Mouse (Mus musculus) cerebellum, adult 2 months (tissue): Measurements from ENCODE around the gene Phf21a. TPM values are rescaled to one million over a fixed set of nuclear protein-coding genes. Genes with fewer than 3 reads are reported as not detected.

ENCODE experiments used
- DNase-seq, 2 experiments: peaks; one replicate each; pipeline ENCODE4 v3.0.0; 2021
- H3K27ac ChIP-seq: fragments of 200-500 bp; 2 replicates; pipeline ENCODE4 v1.5.1; 2012; ENCODE audit warnings: low read length, control low read depth, inconsistent platforms; ENCODE audit not compliant: insufficient read depth
- H3K27me3 ChIP-seq: fragments of 200-500 bp; 2 replicates; pipeline ENCODE4 v1.6.1; 2012; ENCODE audit warnings: inconsistent platforms, mild to moderate bottlenecking, low read length, moderate library complexity; ENCODE audit not compliant: control insufficient read depth, insufficient read depth
- H3K4me1 ChIP-seq: fragments of 200-500 bp; 2 replicates; pipeline ENCODE4 v1.6.1; 2011; ENCODE audit warnings: low read length; ENCODE audit not compliant: control insufficient read depth, insufficient read depth
- H3K4me3 ChIP-seq: fragments of 200-500 bp; replicated peaks from 2 replicates; pipeline ENCODE3; 2011; ENCODE audit warnings: mild to moderate bottlenecking, low read depth, low read length, control low read depth; ENCODE audit not compliant: insufficient read depth
- CTCF ChIP-seq: fragments of 200-500 bp; IDR thresholded peaks from 2 replicates; pipeline ENCODE4 v1.5.1; 2011; ENCODE audit warnings: low read depth, mild to moderate bottlenecking, control low read depth, low read length, moderate library complexity, borderline replicate concordance; ENCODE audit not compliant: insufficient read depth
- POLR2A ChIP-seq: fragments of 200-500 bp; IDR thresholded peaks from 2 replicates; pipeline ENCODE4 v1.6.1; 2011; ENCODE audit warnings: low read length, control low read depth, borderline replicate concordance; ENCODE audit not compliant: insufficient read depth
- WGBS: fragments of 180-500 bp; shearing (Covaris S2); methylation state at CpG from one replicate; pipeline ENCODE4 v1.1.7; 2018; 5-methylcytosine and 5-hydroxymethylcytosine counted together
- polyA plus RNA-seq: library from polyadenylated mRNA; depleted of rRNA; stranded (reverse); fragments of >200 nt; gene quantifications from 2 replicates; pipeline ENCODE4 v1.2.3, GENCODE M21; 2012

Gene Phf21a
- polyA plus RNA-seq, 1 experiment = 60.4 TPM

- Histone ChIP-seq H3K4me1 (peaks cover 10% of the 10 kb centered on the region), H3K4me3 (no peak overlapping the region), H3K27ac (no peak overlapping the region), H3K27me3 (no peaks in the 10 kb centered on the region)
- WGBS = 49% methylated on average over 7 of the region's 7 CpGs
- DNase-seq = no peak
- TF ChIP-seq POLR2A (no peak), CTCF (no peak)
Observed at GRCm38 (mm10) chr2:92198747-92199146, 105.8 kb downstream of the Phf21a start.

GRCm38 (mm10) chr2:92199562-92200286, 106.8 kb downstream of the Phf21a start:
- TF ChIP-seq POLR2A = no peak
- no peak for TF ChIP-seq CTCF
- WGBS = 60% methylated on average over 10 of the region's 10 CpGs
- Histone ChIP-seq H3K27ac (no peak overlapping the region), H3K4me1 (peaks cover 10% of the 10 kb centered on the region), H3K4me3 (no peak overlapping the region), H3K27me3 (no peaks in the 10 kb centered on the region)
- DNase-seq = no peak

- Histone ChIP-seq H3K27me3 (no peaks in the 10 kb centered on the region), H3K27ac (no peak overlapping the region), H3K4me3 (no peak overlapping the region), H3K4me1 (peaks cover 10% of the 10 kb centered on the region)
- no peak for DNase-seq
- 56% methylated on average over 4 of the region's 4 CpGs for WGBS
- TF ChIP-seq POLR2A (no peak), CTCF (no peak)
Observed at GRCm38 (mm10) chr2:92202319-92203040, 109.6 kb downstream of the Phf21a start.

GRCm38 (mm10) chr2:92205010-92205639, 112.2 kb downstream of the Phf21a start:
- 70% methylated on average over 5 of the region's 5 CpGs for WGBS
- no peak for TF ChIP-seq CTCF
- no peak for TF ChIP-seq POLR2A
- DNase-seq = no peak
- H3K4me3 ChIP-seq = no peak overlapping the region
- H3K27ac ChIP-seq = no peak overlapping the region
- no peaks in the 10 kb centered on the region for H3K27me3 ChIP-seq
- H3K4me1 ChIP-seq = peaks cover 3% of the 10 kb centered on the region

- Histone ChIP-seq H3K27ac (no peak overlapping the region), H3K4me3 (no peak overlapping the region), H3K27me3 (no peaks in the 10 kb centered on the region), H3K4me1 (no peaks in the 10 kb centered on the region; the same call in 1 of the 2 replicates)
- no peak for DNase-seq
- TF ChIP-seq CTCF = no peak
- 91% methylated on average over 1 of the region's 1 CpGs for WGBS
Observed at GRCm38 (mm10) chr2:92210409-92210808, 117.5 kb downstream of the Phf21a start.

- H3K4me1 ChIP-seq = no peaks in the 10 kb centered on the region
- 90% methylated on average over 6 of the region's 6 CpGs for WGBS
- H3K27ac ChIP-seq = no peak overlapping the region
Observed at GRCm38 (mm10) chr2:92221431-92221830, 128.5 kb downstream of the Phf21a start.

GRCm38 (mm10) chr2:92225592-92225991, 132.7 kb downstream of the Phf21a start:
- Histone ChIP-seq H3K27me3 (no peaks in the 10 kb centered on the region), H3K4me3 (no peak overlapping the region), H3K27ac (no peak overlapping the region), H3K4me1 (no peaks in the 10 kb centered on the region)
- no peak for TF ChIP-seq CTCF
- no peak for TF ChIP-seq POLR2A
- WGBS = 53% methylated on average over 1 of the region's 1 CpGs
- DNase-seq = no peak

More at GRCm38 (mm10) chr2:92221431-92221830, 128.5 kb downstream of the Phf21a start:
- DNase-seq = no peak
- H3K27me3 ChIP-seq = no peaks in the 10 kb centered on the region
- no peak overlapping the region for H3K4me3 ChIP-seq
- TF ChIP-seq CTCF = no peak
